Mouse (Mus musculus) heart, postnatal 25 days (tissue): ENCODE data around the gene Shf. TPM values are rescaled to one million over a fixed set of nuclear protein-coding genes. Genes with fewer than 3 reads are reported as not detected.
A peak's percentile ranks its signal among the peaks of the same experiment; 100 is the strongest.
"Not testable (repeated sequence)": the region's sequence is repeated elsewhere in the genome, so short reads cannot be mapped to it uniquely, and the experiment has no call there.

Source experiments
- DNase-seq: peaks from one replicate; pipeline ENCODE4 v3.0.0; 2022; ENCODE audit warnings: low spot score
- intact Hi-C: fragments of 180-260 bp; cut with DNase I; formaldehyde crosslinking; loops from one replicate; pipeline ENCODE4 v1.15.1; 2025
- total RNA-seq, 2 experiments: library from RNA; stranded (reverse); gene quantifications; 2 replicates each; pipeline ENCODE4 v1.2.3; 2021

The Shf gene
- total RNA-seq, 2 experiments from 2014 or later, result 3.7 to 6.6 TPM

DNA sequence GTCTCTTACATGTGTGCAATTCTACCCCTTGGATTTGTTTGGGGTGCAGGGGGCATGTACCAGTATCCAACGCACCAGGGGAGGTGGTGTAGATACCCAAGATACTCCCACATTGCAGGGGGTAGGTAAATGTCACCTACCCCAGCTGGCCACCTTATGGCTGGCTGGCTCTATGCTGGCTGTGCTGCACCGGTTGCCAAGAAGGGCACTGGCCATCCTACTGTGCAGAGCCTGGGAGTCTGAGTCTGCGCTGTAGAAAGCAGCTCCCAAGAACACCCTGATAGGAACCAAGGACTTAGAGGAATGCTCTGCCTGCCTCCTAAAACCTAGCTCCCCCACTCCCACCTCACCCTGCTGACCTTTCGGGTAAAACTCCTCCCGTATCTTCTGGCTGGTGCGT is 16.0 kb downstream of the Shf start:
- no peak for DNase-seq
- intact Hi-C loops, result no loop called here

DNA sequence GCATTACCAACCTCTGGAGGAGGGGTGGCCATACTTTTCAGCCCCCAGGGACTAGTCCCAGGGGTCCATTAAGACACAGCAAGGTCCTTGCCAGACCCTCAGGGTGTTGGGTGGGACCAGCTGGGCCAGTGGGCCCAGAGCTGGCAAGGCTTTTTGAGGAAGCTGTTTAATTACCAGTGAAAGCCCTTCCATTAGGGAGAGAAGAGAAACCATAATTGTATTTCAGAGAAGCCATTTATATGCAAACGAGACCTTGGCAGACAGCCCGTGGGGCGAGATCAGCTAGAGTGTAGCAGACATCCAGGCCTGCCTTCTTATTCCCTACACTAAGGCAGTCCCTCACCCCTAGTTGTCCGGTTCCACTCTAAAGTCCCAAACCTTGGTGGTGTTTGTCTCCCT is 17.0 kb downstream of the Shf start:
- intact Hi-C loops, result no loop called here
- no peak for DNase-seq

DNA sequence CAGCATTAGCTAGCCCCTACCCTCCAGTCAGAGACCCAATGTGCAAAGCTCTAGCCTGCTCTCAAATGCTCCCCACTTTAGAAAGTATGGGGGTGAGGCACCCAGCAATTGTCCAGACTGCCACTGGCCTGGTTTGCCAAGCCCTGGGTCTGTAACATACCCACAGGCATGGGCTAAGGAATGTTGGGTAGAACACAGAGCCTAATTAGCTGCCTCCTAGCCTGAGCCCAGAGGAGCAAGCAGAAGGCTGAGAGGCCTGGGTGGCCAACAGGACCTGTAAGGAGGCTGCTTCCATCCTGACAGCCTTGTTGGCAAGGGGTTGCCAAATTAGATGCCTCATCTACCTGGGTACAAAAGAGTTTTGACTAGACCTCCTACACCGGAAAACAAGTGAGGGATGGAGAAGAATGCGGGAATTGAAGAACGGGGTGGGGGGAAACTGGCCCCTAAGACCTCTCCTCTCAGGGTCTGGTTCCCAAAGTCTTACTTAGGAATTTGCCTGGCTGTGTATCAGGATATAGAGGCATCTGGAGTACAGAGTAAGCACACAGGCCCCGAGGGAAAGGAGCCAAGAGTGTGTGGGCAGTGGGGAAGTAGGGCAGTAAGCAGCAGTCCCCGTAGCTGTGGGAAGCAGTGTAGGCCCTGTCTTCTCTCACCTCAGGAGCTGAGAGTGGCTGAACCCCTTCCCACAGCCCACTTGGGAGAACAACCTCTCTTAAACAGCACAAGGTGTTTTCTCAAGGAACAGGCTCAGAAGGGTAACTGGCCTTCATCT is 17.6 kb downstream of the Shf start:
- intact Hi-C loops, result no loop called here

DNA sequence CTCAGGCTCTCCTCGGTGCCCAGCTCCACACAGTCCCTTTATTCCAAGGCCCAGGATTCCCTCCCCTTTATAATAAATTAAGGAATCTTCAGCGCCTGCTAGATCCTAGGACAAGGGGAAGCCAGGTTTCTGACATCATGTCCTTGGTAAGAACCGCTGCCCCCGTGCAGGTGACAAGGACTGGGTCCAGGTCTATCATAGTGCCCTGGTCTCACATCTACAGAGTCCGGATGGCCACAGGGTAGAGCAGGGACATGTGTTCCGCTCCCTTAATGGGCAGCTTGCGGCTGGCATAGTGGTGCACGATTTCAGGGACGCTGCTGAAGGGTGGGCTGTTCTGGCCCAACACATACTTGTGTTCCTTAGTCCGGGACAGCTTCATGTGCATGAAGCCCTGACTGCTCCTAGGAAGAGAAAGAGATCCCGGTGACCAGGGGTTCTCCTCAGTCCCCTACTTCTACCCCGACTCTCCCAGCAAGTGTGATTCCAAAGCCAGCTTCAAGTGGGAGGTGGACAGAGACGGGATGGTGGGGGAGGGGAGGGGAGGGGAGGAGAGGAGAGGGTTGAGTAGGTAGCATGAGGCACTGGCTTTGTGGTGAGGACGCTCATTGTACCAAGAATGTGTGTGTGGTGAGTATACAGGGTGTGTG is 19.7 kb downstream of the Shf start:
- DNase-seq, result no peak
- intact Hi-C loops, result loop anchor here (2.0 to 5.0 kb wide), 3 partner anchors 20 to 210 kb away; partner anchors contain the start of gene Shf

More for the DNA sequence above, 17.6 kb downstream of the Shf start:
- DNase-seq, result no peak

DNA sequence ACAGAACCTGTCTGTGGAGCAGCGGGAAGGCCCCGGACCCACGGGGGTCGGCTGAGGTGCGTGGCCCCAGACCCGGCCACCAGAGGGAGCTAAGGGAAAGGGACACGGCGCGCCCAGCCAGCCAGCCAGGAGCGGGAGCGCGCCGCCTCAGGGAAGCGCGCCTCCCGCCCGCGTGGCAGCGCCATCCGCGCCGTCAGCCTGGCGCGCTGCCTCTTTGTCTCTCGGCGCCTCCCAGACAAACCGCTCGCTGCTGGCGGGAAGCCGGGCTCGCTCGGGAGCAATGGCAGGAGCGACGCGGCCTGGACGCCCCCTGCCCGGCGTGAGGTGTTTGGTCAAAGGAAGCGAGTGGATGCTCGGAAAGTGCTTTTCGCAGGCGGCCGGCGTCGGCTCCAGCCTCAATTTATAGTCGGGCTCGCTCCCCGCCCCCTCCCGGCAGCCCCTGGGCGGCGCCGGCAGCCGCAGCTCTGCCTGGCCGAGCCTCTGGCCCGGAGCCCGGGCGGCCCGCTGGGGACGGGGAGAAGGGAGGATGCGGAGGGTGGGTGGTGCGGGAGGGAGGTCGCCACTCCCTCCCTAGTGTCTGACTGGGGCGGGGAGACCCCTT is 20.3 kb downstream of the Shf start:
- DNase-seq, result peak; percentile 84
- intact Hi-C loops, result loop anchor here (2.0 to 5.0 kb wide), 3 partner anchors 20 to 210 kb away; partner anchors contain the start of gene Shf

DNA sequence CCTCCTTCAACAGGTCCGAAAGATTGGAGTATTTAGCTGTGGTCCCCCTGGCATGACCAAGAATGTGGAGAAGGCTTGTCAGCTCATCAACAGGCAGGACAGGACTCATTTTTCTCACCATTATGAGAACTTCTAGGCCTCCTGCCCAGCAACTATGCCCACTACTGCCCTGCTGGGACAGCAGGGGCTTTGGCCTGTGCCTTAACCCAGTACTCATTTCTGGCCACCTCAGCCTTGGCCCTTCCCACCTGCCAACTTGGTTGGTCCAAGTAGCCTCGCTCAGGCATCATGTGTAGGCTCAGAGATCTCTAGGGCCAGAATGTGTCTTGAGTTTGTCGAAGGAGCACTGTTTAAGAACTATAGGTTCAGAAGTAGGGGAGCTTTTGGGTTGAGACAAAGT is 21.7 kb downstream of the Shf start:
- DNase-seq, result no peak
- intact Hi-C loops, result loop anchor here (5.0 kb wide), 1 partner anchor 120 kb away; no protein-coding TSS in a partner anchor

DNA sequence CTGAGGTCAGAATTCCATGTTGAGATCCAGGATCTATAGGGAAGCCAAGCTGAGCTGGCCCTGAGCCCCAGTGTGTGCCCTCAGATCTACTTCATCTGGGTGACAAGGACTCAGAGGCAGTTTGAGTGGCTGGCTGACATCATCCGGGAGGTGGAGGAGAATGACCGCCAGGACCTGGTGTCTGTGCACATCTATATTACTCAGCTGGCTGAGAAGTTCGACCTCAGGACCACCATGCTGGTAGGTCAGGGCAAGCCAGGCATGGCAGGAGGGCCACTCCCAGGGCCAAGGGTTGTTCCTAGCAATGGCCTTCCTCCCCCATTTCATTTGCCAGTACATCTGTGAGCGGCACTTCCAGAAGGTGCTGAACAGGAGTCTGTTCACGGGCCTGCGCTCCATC is 22.8 kb downstream of the Shf start:
- DNase-seq, result not testable (repeated sequence)
- intact Hi-C loops, result loop anchor here (5.0 kb wide), 1 partner anchor 121 kb away; no protein-coding TSS in a partner anchor

DNA sequence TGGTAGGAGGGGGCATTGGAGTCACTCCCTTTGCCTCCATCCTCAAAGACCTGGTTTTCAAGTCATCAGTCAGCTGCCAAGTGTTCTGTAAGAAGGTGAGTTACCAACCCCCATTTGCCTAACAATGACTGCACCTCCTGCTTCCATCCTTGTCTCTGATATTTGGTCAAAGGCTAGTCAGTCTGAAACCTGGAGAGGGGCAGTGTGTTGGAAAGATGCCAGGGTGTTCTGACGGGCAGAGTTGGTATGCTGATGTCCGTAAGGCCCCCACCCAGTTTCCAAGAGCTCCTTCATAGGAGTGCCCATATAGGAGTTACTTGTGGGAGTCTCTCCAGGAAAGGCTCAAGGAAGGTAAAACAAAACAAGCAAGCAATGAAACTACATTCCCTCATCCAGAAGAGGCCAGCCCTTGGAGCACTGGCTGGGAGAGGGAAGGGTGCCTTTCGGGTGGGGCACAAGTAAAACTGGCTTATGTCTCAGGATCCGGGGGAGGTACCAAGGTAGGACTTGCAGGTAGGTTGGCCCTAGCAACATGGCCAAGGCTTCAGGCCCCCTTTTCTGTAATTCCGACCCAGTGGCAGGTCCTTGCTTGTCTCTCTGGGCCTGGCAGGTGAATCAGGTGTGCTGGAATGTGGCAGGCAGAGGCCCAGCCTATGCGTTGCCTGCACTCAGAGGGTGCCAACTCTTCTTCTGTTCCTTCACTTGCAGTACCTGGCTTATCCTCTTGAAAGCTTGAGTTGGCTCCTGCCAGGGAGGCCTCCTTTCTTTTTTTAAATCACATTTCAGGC is 23.7 kb downstream of the Shf start:
- no peak for DNase-seq
- intact Hi-C loops, result loop anchor here (5.0 kb wide), 1 partner anchor 122 kb away; no protein-coding TSS in a partner anchor

DNA sequence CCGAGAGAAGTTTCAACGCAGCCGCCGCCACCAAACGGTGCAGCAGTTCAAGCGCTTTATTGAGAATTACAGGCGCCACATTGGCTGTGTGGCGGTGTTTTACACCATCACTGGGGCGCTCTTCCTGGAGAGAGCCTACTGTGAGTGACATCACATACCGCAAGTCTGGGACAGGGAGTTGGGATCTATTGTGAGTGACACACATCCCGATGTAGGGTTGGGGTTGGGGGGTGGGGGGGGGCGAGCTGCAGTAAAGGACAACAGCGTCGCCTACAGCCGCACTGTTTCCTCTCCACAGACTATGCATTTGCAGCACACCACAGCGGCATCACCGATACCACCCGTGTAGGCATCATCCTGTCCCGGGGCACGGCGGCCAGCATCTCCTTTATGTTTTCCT is 31.7 kb downstream of the Shf start:
- no peak for DNase-seq
- intact Hi-C loops, result no loop called here

DNA sequence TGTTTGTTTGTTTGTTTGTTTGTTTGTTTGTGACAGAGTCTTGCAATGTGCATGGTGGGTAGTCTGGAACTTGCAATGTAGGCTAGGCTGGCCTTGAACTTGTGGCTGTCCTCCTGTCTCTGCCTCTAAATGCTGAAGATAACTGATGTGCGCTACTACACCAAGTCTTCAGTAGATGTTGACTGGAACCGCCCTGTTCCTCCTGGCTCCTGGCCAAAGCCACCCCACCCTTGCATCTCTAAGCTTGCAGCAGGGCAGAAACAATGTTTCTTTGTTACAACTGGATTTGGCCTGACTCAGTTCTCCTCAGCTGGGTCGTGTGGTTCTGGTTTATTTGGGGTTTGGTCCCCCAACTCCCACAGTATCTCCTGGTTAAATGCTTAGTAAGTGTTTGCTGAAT is 34.8 kb downstream of the Shf start:
- intact Hi-C loops, result no loop called here
- DNase-seq, result no peak

DNA sequence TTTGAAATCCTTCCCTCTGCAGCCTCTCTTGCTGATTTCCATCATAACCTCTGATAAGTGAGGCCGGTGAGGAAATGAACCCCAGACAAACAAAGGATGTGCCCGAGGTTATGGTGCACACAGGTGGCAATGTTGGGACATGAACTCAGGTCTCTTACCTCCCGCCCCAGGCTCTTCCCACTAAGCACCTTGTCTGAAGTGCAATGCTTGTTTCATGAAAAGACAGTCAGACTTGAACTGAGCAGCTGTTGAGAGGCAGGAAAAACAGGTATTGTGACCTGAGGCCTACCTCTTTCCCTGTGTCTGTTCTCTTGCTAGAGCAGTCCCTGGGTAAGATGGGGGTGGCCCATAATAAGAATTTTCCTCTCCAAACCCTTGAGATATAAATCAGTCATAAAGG is 36.7 kb downstream of the Shf start:
- DNase-seq, result no peak
- intact Hi-C loops, result no loop called here

DNA sequence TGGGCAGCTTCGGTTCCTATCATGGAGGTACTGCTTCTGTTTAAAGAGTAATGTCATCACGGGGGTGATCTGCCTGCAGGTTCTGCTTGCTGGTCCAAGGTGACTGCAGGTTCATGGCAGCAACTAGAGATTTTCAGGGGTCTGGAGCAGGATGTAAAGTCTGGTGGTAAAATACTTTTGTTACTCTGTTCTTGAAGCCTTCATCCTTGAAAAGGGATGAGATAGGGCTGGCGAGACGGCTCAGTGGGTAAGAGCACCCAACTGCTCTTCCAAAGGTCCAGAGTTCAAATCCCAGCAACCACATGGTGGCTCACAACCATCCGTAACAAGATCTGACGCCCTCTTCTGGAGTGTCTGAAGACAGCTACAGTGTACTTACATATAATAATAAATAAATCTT is 38.6 kb downstream of the Shf start:
- DNase-seq, intact Hi-C loops: not testable (repeated sequence)

DNA sequence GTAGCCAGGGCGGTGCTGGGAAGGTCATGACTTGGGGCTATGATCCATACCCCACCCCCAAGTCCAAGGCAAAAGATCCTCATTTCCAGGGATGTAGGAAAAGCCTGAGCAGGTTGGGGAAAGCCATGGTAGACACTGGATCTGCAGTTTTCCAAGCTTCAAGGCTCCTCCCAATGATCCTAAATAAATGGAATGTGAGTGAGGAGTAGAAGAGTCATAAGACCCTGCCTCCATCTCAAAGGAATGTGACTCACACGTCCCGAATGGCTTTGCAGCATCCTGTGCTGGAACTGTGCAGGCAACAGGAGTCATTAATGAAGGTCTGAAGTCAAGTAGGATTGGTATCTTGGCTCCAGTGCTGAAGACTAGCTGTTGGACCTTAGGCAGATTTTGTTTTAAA is 41.0 kb downstream of the Shf start:
- DNase-seq, result no peak
- intact Hi-C loops, result no loop called here

DNA sequence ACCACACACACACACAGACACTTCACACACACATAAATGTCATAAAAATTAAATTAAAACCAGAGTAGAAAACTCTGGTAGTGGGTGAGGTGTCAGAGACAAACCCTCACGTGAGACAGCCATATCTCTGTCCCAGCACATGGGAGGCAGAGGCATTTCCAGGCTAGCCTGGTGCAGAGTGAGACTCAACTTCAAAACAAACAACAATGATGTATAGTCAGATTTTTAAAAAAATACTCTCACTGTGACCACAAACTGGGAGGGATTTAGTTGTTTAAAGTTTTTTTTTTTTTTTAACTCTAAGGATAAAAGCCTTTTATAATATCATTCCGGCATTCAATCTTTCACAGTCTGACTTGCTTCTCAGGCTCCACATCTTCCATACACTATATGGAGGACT is 43.6 kb downstream of the Shf start:
- no peak for DNase-seq
- intact Hi-C loops, result no loop called here

DNA sequence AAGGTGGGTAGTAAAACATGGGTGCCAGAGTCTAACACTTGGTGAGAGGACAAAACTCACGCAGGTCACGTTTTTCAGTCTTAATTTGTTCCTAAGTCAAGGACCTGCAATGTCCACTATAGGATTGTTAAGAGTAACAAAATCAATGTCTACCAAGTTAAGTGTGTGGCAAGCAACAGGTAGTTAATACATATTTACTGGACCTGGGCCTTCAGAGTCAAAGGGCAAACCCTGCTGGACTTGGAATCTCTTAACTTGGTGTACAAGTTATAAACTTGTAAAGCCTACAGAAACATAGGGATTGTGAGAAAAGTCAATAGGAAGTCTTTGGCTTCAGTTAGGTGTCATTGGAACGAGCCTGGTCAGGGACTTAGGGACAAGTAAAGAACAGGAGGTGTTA is 44.4 kb downstream of the Shf start:
- intact Hi-C loops, result no loop called here
- no peak for DNase-seq

DNA sequence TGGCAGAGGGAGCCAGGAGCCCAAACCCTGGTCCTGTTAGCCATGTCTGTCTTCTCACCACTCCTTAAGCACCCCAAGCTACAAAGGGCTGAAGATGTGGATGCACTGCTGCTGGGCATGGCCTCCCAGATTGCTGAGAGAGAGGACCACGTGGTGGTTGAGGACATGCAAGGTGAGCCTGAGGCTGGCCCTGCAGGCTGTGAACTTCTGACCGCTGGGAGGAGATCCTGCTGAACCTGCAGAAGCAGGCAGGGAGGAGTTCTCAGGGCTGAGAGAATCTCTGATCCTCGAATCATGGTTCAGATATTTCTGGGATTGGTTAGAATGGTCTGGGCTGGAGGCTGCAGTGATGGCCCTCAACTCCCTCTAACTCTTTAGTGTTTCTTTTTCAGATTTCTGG is 45.0 kb downstream of the Shf start:
- intact Hi-C loops, result no loop called here
- DNase-seq, result no peak

DNA sequence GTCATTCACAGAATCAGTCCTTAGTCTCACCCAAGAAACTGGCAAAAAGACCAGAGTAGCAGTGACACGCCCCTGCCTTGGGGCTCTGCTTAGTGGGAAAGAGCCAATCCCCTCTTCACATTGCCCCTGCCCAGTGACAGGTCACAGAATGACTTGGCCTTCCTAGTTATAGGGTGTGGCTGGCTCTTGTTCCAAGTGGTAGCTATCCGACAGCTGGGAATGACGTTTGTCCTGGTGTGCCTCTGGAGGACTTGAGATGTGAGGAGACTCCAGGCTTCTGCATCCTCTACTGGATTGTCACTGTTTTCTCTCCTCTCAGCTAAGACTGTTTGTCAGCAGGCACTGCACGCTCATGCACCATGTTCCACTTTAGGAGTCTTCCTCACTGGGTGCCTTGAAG is 51.6 kb downstream of the Shf start:
- DNase-seq, result no peak

DNA sequence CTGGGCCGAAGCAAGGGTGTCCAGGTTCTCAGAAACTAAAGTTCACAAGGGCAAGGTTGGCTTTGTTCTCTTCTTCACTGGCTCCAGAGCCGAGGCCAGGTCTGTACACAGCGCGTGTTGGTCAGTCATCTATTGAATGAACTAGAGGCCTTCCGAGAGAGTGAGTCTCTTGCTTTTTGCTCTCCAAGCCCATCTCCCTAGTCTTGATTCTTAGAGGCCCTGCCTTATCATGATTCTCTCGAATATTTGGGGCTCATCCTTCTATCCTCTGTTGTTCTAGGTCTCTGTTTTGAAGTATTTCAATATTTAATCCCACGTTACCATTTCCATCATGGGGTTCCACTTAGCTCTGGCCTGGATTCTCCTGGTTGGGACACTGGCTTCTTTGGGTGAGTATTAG is 53.6 kb downstream of the Shf start, which contains the start of gene Duox1:
Duox1 (plus strand) TSS at position 301 of the 400 bp plus-strand sequence.
- no peak for DNase-seq
- intact Hi-C loops, result no loop called here

More for the DNA sequence above, 51.6 kb downstream of the Shf start:
- intact Hi-C loops, result no loop called here

DNA sequence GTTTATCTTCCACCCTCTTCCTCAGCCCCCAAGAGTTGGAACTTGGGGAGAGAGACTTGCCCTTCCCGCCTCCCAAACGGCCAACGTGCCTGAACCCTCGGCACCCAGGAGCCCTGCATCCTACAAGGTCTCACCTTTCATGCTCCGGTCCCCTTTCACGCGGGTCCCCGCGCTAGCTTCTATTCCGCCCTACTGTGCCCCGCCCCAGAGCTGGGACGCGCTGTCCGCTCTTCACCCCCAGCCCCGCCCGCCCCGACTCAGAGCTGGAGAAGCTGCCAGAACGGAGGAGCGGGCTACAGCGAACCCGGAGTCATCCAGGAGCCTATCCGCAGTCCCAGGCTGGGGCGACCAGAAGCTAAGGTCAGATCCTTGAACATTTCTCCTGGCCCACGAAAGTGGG is 55.4 kb downstream of the Shf start, which contains the start of gene Duoxa1:
Duoxa1 (minus strand) TSS at position 195 of the 400 bp plus-strand sequence.
- intact Hi-C loops, result no loop called here
- no peak for DNase-seq
